Mouse (Mus musculus) myocyte (in vitro differentiated cells): ENCODE data around the gene Higd2a. TPM values are rescaled to one million over a fixed set of nuclear protein-coding genes. Genes with fewer than 3 reads are reported as not detected.

Experiments
- H3K27me3 ChIP-seq: one replicate; pipeline ENCODE4 v1.6.1; 2011; ENCODE audit not compliant: control insufficient read depth, insufficient read depth, insufficient read length
- H3K36me3 ChIP-seq: one replicate; pipeline ENCODE4 v1.6.1; 2011; ENCODE audit not compliant: control insufficient read depth, insufficient read depth
- H3K4me2 ChIP-seq: one replicate; pipeline ENCODE4 v1.6.1; 2011; ENCODE audit warnings: low read depth, control low read depth
- H3K4me3 ChIP-seq: one replicate; pipeline ENCODE4 v1.5.1; 2011; ENCODE audit warnings: mild to moderate bottlenecking, control low read depth, moderate library complexity
- H3K79me2 ChIP-seq: one replicate; pipeline ENCODE4 v1.6.1; 2011; ENCODE audit not compliant: control insufficient read depth, insufficient read depth
- H3ac ChIP-seq: one replicate; pipeline ENCODE4 v1.6.1; 2011; ENCODE audit not compliant: control insufficient read depth, insufficient read length
- CEBPB ChIP-seq: IDR thresholded peaks from 2 replicates; pipeline ENCODE4 v1.6.1; 2011; ENCODE audit warnings: mild to moderate bottlenecking, moderate library complexity; ENCODE audit not compliant: poor library complexity, insufficient read depth, severe bottlenecking
- E2F4 ChIP-seq: IDR thresholded peaks from one replicate; pipeline ENCODE4 v1.6.1; 2011; ENCODE audit warnings: mild to moderate bottlenecking, control low read depth, moderate library complexity; ENCODE audit not compliant: insufficient read depth
- MAX ChIP-seq: IDR thresholded peaks from one replicate; pipeline ENCODE4 v1.6.1; 2011; ENCODE audit warnings: low read depth, mild to moderate bottlenecking, control low read depth
- MYOD1 ChIP-seq, 3 experiments: IDR thresholded peaks; one replicate each; pipeline ENCODE4 v1.6.1; 2011; ENCODE audit warnings: control low read depth in 2 of 3, low read depth in 2 of 3, mild to moderate bottlenecking in 2 of 3, moderate library complexity in 1 of 3; ENCODE audit not compliant: insufficient read length in 2 of 3, control insufficient read depth in 1 of 3
- MYOG ChIP-seq, 3 experiments: IDR thresholded peaks; one replicate each; pipeline ENCODE4 v1.6.1; 2011; ENCODE audit warnings: control low read depth in 2 of 3, low read depth in 2 of 3, mild to moderate bottlenecking in 2 of 3; ENCODE audit not compliant: insufficient read length in 2 of 3, control insufficient read depth in 1 of 3, insufficient read depth in 1 of 3
- POLR2A ChIP-seq: IDR thresholded peaks from one replicate; pipeline ENCODE4 v1.6.1; 2011; ENCODE audit warnings: low read depth, mild to moderate bottlenecking, control low read depth, moderate library complexity; ENCODE audit not compliant: insufficient read length
- POLR2AphosphoS2 ChIP-seq: IDR thresholded peaks from one replicate; pipeline ENCODE4 v1.6.1; 2011; ENCODE audit warnings: low read depth, control low read depth; ENCODE audit not compliant: insufficient read length
- REST ChIP-seq: IDR thresholded peaks from one replicate; pipeline ENCODE4 v1.6.1; 2011; ENCODE audit warnings: mild to moderate bottlenecking, control low read depth, moderate library complexity; ENCODE audit not compliant: insufficient read depth, insufficient read length
- SRF ChIP-seq: IDR thresholded peaks from one replicate; pipeline ENCODE4 v1.6.1; 2011; ENCODE audit warnings: low read depth; ENCODE audit not compliant: control insufficient read depth, insufficient read length
- TCF12 ChIP-seq: IDR thresholded peaks from one replicate; pipeline ENCODE4 v1.6.1; 2011; ENCODE audit warnings: mild to moderate bottlenecking, control low read depth; ENCODE audit not compliant: poor library complexity, insufficient read depth, severe bottlenecking
- TCF3 ChIP-seq: IDR thresholded peaks from one replicate; pipeline ENCODE4 v1.6.1; 2011; ENCODE audit warnings: low read depth, control low read depth; ENCODE audit not compliant: insufficient read length
- USF1 ChIP-seq: IDR thresholded peaks from one replicate; pipeline ENCODE4 v1.6.1; 2011; ENCODE audit warnings: low read depth, mild to moderate bottlenecking, control low read depth, moderate library complexity
- polyA plus RNA-seq: library from polyadenylated mRNA; unstranded; fragments of >200 nt; fragmentation: generic; extraction: Trizol; gene quantifications from one replicate; pipeline ENCODE4 v1.2.1, GENCODE M21; 2012; ENCODE audit warnings: missing spikeins

Gene Higd2a
- polyA plus RNA-seq, 1 experiment: 234 TPM

DNA sequence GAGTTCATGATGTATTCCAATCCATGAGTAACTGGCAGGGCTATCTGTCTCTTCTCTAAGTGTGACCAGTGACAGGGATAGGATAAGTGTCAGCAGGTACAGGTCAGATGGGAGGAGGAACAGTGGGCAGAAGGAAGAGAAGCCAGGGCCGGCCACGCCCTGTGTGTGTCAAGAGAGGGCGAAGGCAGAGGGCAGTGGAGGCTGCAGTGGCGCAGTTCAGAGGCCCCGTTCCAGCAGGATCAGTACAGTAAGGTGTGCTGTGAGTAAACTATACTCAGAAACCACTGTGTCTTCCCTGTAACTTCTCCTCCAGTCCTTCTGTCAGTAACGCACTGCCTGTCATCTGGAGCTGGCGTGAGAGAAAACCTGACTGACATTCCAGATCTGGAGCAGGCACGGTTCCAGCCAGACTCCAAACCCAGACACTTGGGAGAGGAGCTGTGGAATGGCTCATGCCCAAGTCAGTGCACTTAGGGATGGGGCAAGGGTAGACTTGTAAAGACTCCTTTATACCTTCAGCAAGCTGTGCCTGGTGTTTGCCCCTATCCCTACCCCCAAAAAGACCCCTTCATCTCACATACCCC is 6.2 kb downstream of the Higd2a start:
- H3K4me2 ChIP-seq: no peak overlapping the region
- no peak for TF ChIP-seq TCF12
- TF ChIP-seq USF1: no peak
- TF ChIP-seq CEBPB: no peak
- no peak for TF ChIP-seq MYOG (IDR thresholded peaks at IDR 0.05; ENCODE audit: control insufficient read depth in 1 of 3, insufficient read depth in 1 of 3, insufficient read length in 2 of 3, low read depth in 2 of 3)
- TF ChIP-seq MAX: no peak
- no peak for TF ChIP-seq POLR2AphosphoS2
- no peak for TF ChIP-seq SRF
- no peak for TF ChIP-seq REST
- TF ChIP-seq POLR2A: no peak
- no peak for TF ChIP-seq MYOD1 (IDR thresholded peaks at IDR 0.05; ENCODE audit: control insufficient read depth in 1 of 3, insufficient read length in 2 of 3, low read depth in 2 of 3)
- H3K36me3 ChIP-seq: peaks cover 4% of the 10 kb centered on the region

GRCm38 (mm10) chr13:54596870-54597269 is 6.9 kb downstream of the Higd2a start:
- H3K36me3 ChIP-seq: peaks cover 4% of the 10 kb centered on the region
- H3K27me3 ChIP-seq: no peaks in the 10 kb centered on the region
- H3K4me2 ChIP-seq: no peak overlapping the region
- no peak overlapping the region for H3ac ChIP-seq
- H3K79me2 ChIP-seq: peaks cover 9% of the 10 kb centered on the region
- TF ChIP-seq CEBPB (no peak), POLR2A (no peak), MYOD1 (IDR thresholded peaks at IDR 0.05; ENCODE audit: control insufficient read depth in 1 of 3, insufficient read length in 2 of 3, low read depth in 2 of 3) (no peak), MYOG (IDR thresholded peaks at IDR 0.05; ENCODE audit: control insufficient read depth in 1 of 3, insufficient read depth in 1 of 3, insufficient read length in 2 of 3, low read depth in 2 of 3) (no peak), SRF (no peak), POLR2AphosphoS2 (no peak), E2F4 (no peak), TCF3 (no peak)
- no peak overlapping the region for H3K4me3 ChIP-seq

More for the DNA sequence above, 6.2 kb downstream of the Higd2a start:
- Histone ChIP-seq H3K79me2 (peaks cover 16% of the 10 kb centered on the region), H3ac (no peak overlapping the region), H3K27me3 (no peaks in the 10 kb centered on the region), H3K4me3 (no peak overlapping the region)

DNA sequence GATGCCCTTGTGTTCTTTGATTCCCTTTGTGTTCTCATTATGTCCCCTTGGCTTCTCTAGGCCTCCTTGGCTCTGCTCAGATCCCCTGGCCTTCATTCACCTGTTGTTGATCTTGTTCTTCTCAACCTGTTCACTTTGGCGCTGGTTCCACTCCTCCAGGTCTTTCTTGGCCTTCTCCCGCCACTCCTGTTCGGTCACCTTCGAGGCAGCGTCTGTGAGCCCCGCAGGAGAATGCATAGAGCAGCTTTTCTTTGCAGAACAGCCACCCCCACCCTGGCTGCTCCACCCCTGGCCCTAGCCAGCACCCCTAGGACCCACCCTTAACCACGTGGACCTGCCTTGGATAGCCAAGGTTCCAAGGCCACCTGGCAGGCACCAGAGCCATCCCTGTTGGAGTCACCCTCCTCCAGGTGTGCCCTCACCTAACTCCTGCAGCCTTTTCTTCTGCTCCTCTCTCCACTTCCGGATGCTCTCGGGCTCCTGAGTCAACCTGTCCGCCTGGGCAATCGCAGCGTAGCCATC is 8.7 kb downstream of the Higd2a start:
- no peaks in the 10 kb centered on the region for H3K79me2 ChIP-seq
- no peak overlapping the region for H3K4me2 ChIP-seq
- no peaks in the 10 kb centered on the region for H3K27me3 ChIP-seq
- peaks cover 4% of the 10 kb centered on the region for H3K36me3 ChIP-seq
- TF ChIP-seq MYOD1 (IDR thresholded peaks at IDR 0.05; ENCODE audit: control insufficient read depth in 1 of 3, insufficient read length in 2 of 3, low read depth in 2 of 3): no peak
- TF ChIP-seq POLR2AphosphoS2: no peak
- no peak for TF ChIP-seq POLR2A
- TF ChIP-seq TCF12: no peak
- TF ChIP-seq USF1: no peak
- TF ChIP-seq MYOG (IDR thresholded peaks at IDR 0.05; ENCODE audit: control insufficient read depth in 1 of 3, insufficient read depth in 1 of 3, insufficient read length in 2 of 3, low read depth in 2 of 3): no peak
- no peak for TF ChIP-seq TCF3
- TF ChIP-seq E2F4: no peak
- no peak overlapping the region for H3K4me3 ChIP-seq
- H3ac ChIP-seq: no peak overlapping the region

GRCm38 (mm10) chr13:54602639-54603111 is 12.7 kb downstream of the Higd2a start:
- Histone ChIP-seq H3K36me3 (no peaks in the 10 kb centered on the region), H3K79me2 (no peaks in the 10 kb centered on the region), H3K4me2 (no peak overlapping the region), H3K4me3 (no peak overlapping the region), H3ac (no peak overlapping the region), H3K27me3 (no peaks in the 10 kb centered on the region)
- TF ChIP-seq CEBPB (no peak), POLR2AphosphoS2 (no peak), TCF3 (no peak), USF1 (no peak), MYOG (IDR thresholded peaks at IDR 0.05; ENCODE audit: control insufficient read depth in 1 of 3, insufficient read depth in 1 of 3, insufficient read length in 2 of 3, low read depth in 2 of 3) (no peak), REST (no peak), MYOD1 (IDR thresholded peaks at IDR 0.05; ENCODE audit: control insufficient read depth in 1 of 3, insufficient read length in 2 of 3, low read depth in 2 of 3) (no peak), MAX (no peak)

DNA sequence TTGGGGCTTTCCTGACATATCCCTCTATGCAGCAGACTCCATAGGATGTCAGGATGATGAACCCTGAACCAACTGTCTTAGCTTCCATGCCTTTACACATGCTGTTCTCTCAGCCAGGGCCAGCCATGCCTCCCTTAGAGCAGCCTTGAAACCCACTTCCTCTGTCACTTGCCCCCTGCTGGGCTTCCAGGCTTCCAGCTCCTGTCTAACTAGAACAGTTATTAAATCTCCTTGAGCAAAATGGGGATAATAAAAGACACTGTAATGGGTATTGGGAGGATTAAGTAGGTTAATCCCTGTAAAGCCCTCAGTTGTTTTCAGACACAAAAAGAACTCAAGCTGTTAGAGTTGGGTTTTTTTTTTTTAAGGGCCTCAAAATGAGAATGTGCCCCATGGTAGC is 13.5 kb downstream of the Higd2a start:
- Histone ChIP-seq H3K79me2 (no peaks in the 10 kb centered on the region), H3K36me3 (no peaks in the 10 kb centered on the region), H3ac (no peak overlapping the region), H3K27me3 (no peaks in the 10 kb centered on the region), H3K4me3 (no peak overlapping the region), H3K4me2 (no peak overlapping the region)
- no peak for TF ChIP-seq TCF12
- no peak for TF ChIP-seq MYOD1 (IDR thresholded peaks at IDR 0.05; ENCODE audit: control insufficient read depth in 1 of 3, insufficient read length in 2 of 3, low read depth in 2 of 3)
- no peak for TF ChIP-seq CEBPB
- TF ChIP-seq USF1: no peak
- no peak for TF ChIP-seq MYOG (IDR thresholded peaks at IDR 0.05; ENCODE audit: control insufficient read depth in 1 of 3, insufficient read depth in 1 of 3, insufficient read length in 2 of 3, low read depth in 2 of 3)
- TF ChIP-seq MAX: no peak
- no peak for TF ChIP-seq SRF
- TF ChIP-seq POLR2AphosphoS2: no peak
- no peak for TF ChIP-seq TCF3
- TF ChIP-seq E2F4: no peak
- TF ChIP-seq REST: no peak
- no peak for TF ChIP-seq POLR2A
